In the genomic region with DNA sequence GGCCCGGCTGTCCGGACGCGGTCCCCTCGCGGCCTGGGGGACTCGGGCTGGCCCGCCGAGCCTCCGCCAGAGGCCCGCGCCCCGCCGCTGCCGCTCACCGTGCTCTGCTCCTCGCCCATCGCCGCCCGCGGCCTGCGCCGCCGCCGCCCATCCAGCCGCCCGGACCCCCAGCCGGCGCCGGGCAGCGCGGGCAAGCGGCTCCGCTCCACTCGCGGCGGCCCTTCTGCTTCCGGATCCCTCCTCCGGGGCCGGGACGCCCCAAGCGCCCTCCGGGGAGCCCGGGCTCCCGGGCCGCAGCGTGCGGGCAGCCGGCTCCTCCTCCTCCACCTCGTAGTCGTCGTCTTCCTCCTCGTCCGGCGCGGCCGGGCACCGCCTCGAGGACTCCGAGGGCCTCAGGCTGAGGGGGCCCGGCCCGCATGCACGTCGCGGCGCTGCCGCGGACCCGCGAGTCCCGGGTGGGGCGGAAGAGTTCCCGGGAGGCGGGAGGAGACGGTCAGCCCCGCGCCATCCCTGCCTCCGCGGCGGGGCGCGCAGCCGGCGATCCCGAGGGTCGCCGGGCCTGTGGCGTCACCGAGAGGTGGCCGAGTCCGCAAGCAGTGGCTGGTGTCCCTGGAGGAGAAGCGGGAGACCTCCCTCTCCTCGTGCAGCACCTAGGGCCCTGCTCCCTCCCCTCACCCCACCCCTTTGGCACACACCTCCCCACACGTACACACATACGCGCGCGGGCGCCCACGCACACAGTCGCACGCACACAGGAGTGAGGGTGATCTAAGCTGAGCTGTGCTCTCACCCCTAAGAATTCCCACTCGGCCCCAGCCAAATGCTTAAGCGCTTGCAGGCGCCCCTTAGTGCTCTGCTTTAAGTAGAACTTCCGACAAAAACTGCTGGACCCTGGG, we compare ENCODE assay signal across 8 mouse cellular contexts. TPM values are rescaled to one million over a fixed set of nuclear protein-coding genes. Genes with fewer than 3 reads are reported as not detected.
DNase-seq lines count a peak whose midpoint lies in the region; ATAC-seq and TF ChIP-seq lines count a peak whose summit lies in the region.

A gene (minus strand): TSS at position 119 of the 896 bp plus-strand sequence.

- peak; percentile 53 for DNase-seq in adrenal gland, adult 8-10 months
- DNase-seq in gastrocnemius, postnatal 25 days, result peak; percentile 45
- DNase-seq in intestine, embryonic 14.5 days (ENCODE audit: low spot score), result peak; percentile 91
- DNase-seq in left cerebral cortex, postnatal 10 days (ENCODE audit: extremely low spot score in 1 of 2, low spot score in 2 of 2), result peak; percentile 48 to 80
- peak; percentile 85 for DNase-seq in right cerebral cortex, adult 18-20 months

- peak; percentile 93 for ATAC-seq in intestine, embryonic 14.5 days (replicated peaks; ENCODE audit: low FRiP score, low TSS enrichment, low read depth)
- ATAC-seq in erythroid progenitor cell, adult 5-6 weeks (replicated peaks; ENCODE audit: low FRiP score, poor library complexity, severe bottlenecking), result no peak

- H3K4me1 ChIP-seq in cortical plate, adult 2 months (ENCODE audit: control insufficient read depth, insufficient read depth, low read length), result peaks cover 2% of the 10 kb centered on the region; the same call in 1 of the 2 replicates
- H3K4me1 ChIP-seq in intestine, embryonic 14.5 days (replicated peaks; ENCODE audit: control insufficient read depth, insufficient read depth, low read length), result peaks cover 19% of the 10 kb centered on the region

- no peaks in the 10 kb centered on the region for H3K9me3 ChIP-seq in intestine, embryonic 14.5 days (ENCODE audit: control insufficient read depth, low read length)

- peak within 1 kb of the TSS; percentile 94 for H3K27ac ChIP-seq in cortical plate, adult 2 months (ENCODE audit: insufficient read depth, low read length)
- peak within 1 kb of the TSS; percentile 90 for H3K27ac ChIP-seq in intestine, embryonic 14.5 days (ENCODE audit: low read depth)
- H3K27ac ChIP-seq in macrophage, result no peak within 1 kb of the TSS

- no peak for TF ChIP-seq CTCF in cortical plate, adult 2 months (IDR thresholded peaks at IDR 0.05; ENCODE audit: extremely low read depth, insufficient read depth, low read length)

- H3K4me2 ChIP-seq in intestine, embryonic 14.5 days (ENCODE audit: low read length), result peak within 1 kb of the TSS; percentile 79

- H3K27me3 ChIP-seq in intestine, embryonic 14.5 days (replicated peaks; ENCODE audit: control insufficient read depth, insufficient read depth, low read length), result no peaks in the 10 kb centered on the region

- peak; percentile 80; the same call in 1 of the 2 replicates for TF ChIP-seq POLR2A in cortical plate, adult 2 months (IDR thresholded peaks at IDR 0.05; ENCODE audit: extremely low read depth, insufficient read depth, low read length)

- WGBS in intestine, embryonic 14.5 days, result under 1% methylated on average over 86 of the region's 106 CpGs
- 2% methylated on average over 88 of the region's 106 CpGs for WGBS in macrophage (ENCODE audit: missing documents)

- H3K9ac ChIP-seq in intestine, embryonic 14.5 days (ENCODE audit: low read length), result peak within 1 kb of the TSS; percentile 88

- H3K79me2 ChIP-seq in macrophage (ENCODE audit: inconsistent target), result peaks cover 2% of the 10 kb centered on the region; the same call in 1 of the 2 replicates

- intact Hi-C loops in left cerebral cortex, postnatal 10 days (cut with DNase I), result loop anchor here (5.0 to 10.0 kb wide), 2 partner anchors 107 to 295 kb away; a partner anchor contains a TSS

- peak within 1 kb of the TSS; percentile 52 for H3K4me3 ChIP-seq in cortical plate, adult 2 months (ENCODE audit: insufficient read depth, low read length)
- H3K4me3 ChIP-seq in intestine, embryonic 14.5 days (ENCODE audit: low read depth, low read length), result peak within 1 kb of the TSS; percentile 74
- H3K4me3 ChIP-seq in macrophage (ENCODE audit: inconsistent target), result peak within 1 kb of the TSS; percentile 37

- H3K36me3 ChIP-seq in intestine, embryonic 14.5 days (ENCODE audit: control insufficient read depth, insufficient read depth, low read length), result no peaks in the 10 kb centered on the region
- no peaks in the 10 kb centered on the region for H3K36me3 ChIP-seq in macrophage (ENCODE audit: inconsistent target)

RNA-seq across cellular contexts. Expression of the gene that starts here (rescaled TPM):
- 1 to 10 TPM; 8.5 to 9.4 (median 9.1) TPM for total RNA-seq in adrenal gland, adult 8-10 months (2022)
- 4.3 and 4.6 TPM in 2 replicates for polyA plus RNA-seq in cortical plate, adult 2 months (2012; rRNA removed)
- total RNA-seq in gastrocnemius, postnatal 25 days (2021), result 1 to 10 TPM; 6.7 to 6.9 TPM
- 3.0 and 3.5 TPM in 2 replicates for polyA plus RNA-seq in intestine, embryonic 14.5 days (2014; fragmentation: Nextera tagmentation; extraction: Ambion mirVana)
- 10 to 100 TPM; 12.9 to 14.3 TPM for total RNA-seq in left cerebral cortex, postnatal 10 days (2021)
- 1 to 10 TPM in 25 of 26 experiments, under 1 TPM in 1; 0.58 to 7.5 (median 4.7) TPM for total RNA-seq in macrophage (2018; cell fraction: chromatin; rRNA removed)
- total RNA-seq in macrophage (2018; cell fraction: cytosol; rRNA removed), result 1 to 10 TPM in 25 of 26 experiments, under 1 TPM in 1; 0.76 to 2.7 (median 1.7) TPM
- 1 to 10 TPM; 1.0 to 9.7 (median 5.3) TPM for total RNA-seq in macrophage (2018; cell fraction: nucleus; rRNA removed)
- polyA plus RNA-seq in macrophage (2018), result 1.3 to 1.6 TPM (median 1.5 TPM) in 3 replicates
- total RNA-seq in erythroid progenitor cell, adult 5-6 weeks (2015; ENCODE audit: low replicate concordance), result not detected in 2 replicates
- total RNA-seq in erythroid progenitor cell, adult 5-6 weeks (2017; ENCODE audit: low replicate concordance), result not detected in 2 replicates

Comparison
In these comparisons a context has a peak if more than half of its experiments do, and no peak if none do; other contexts are left out.
1. RNA of the gene that starts here (total RNA-seq): 12.9 to 14.3 TPM in left cerebral cortex, postnatal 10 days, 8.5 to 9.4 TPM in adrenal gland, adult 8-10 months and 6.7 to 6.9 TPM in gastrocnemius, postnatal 25 days; not detected in erythroid progenitor cell, adult 5-6 weeks; every median in the first group is over 4 times any median in the second.
2. Peak in every context shown above with its lines, with median percentiles within 50 percentile points of each other: DNase-seq and H3K4me3 ChIP-seq.